Mouse (Mus musculus): ENCODE measurements at regions not wholly inside any gene's neighbourhood (a gene's known extent, or its start where the extent isn't known, plus 50 kb on each side); places are given as distances from the start of the nearest gene placed in this dataset.

DNA sequence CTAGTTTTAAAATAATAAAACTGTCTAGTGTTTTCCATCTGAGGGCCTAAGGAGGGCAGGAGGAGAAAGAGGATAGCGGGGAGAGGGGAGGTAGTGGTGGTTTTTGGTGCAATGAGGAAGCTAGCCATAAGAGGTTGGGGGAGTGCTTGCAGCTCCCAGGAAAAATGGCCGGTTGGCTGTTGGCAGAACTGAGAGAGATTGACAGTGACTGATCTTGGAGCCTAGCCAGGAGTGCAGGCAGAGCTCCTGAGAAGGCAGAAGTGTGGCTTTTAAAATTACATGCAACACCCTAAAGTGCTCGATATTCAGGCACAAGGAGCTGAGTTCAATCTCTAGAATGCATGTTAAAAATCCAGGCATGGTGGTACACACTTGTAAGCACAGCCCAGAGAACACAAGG is 938.3 kb upstream of the 2610301B20Rik start:
- no peaks in the 10 kb centered on the region for H3K27me3 ChIP-seq (ENCODE audit: control insufficient read depth, insufficient read depth, low read length)
- no peaks in the 10 kb centered on the region for H3K9me3 ChIP-seq (replicated peaks; ENCODE audit: control insufficient read depth, low read length)
- no peak overlapping the region for H3K4me2 ChIP-seq (ENCODE audit: low read depth, low read length)
- no peak overlapping the region for H3K9ac ChIP-seq (ENCODE audit: low read length)
- H3K27ac ChIP-seq (ENCODE audit: low read length): no peak overlapping the region
- ATAC-seq (ENCODE audit: insufficient read depth, low FRiP score): no peak
- 40% methylated on average over 3 of the region's 3 CpGs for WGBS
- H3K4me1 ChIP-seq (ENCODE audit: control insufficient read depth, insufficient read depth, low read length): no peaks in the 10 kb centered on the region
- H3K4me3 ChIP-seq (replicated peaks; ENCODE audit: low read length): no peak overlapping the region
- no peaks in the 10 kb centered on the region for H3K36me3 ChIP-seq (ENCODE audit: control insufficient read depth, insufficient read depth, low read length)

DNA sequence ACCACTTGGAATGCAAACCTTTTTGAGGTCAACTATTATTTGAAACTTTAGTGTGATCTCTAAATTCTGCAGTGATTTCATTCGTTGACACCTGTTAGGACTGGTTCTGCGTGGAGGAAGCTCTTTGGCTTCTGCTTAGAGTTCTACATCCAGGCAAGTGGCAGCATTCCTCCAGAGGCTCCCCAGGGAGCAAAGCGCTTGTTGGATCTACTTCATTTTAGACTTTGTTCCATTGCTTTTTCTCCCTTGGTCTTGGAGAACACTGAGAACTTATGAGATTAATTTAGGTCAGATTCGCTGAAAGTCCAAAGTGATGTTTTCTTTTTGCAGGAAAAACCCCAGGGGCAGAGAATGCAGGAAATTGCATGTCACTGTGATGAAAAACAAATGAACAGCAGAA is 922.9 kb upstream of the 2610301B20Rik start:
- Histone ChIP-seq H3K4me3 (replicated peaks; ENCODE audit: low read length) (no peak overlapping the region), H3K27me3 (ENCODE audit: control insufficient read depth, insufficient read depth, low read length) (no peaks in the 10 kb centered on the region), H3K9me3 (replicated peaks; ENCODE audit: control insufficient read depth, low read length) (no peaks in the 10 kb centered on the region), H3K9ac (ENCODE audit: low read length) (no peak overlapping the region), H3K27ac (ENCODE audit: low read length) (no peak overlapping the region), H3K36me3 (ENCODE audit: control insufficient read depth, insufficient read depth, low read length) (no peaks in the 10 kb centered on the region), H3K4me1 (ENCODE audit: control insufficient read depth, insufficient read depth, low read length) (no peaks in the 10 kb centered on the region), H3K4me2 (ENCODE audit: low read depth, low read length) (no peak overlapping the region)
- no peak for ATAC-seq (ENCODE audit: insufficient read depth, low FRiP score)
- WGBS: 81% methylated on average over 4 of the region's 4 CpGs

DNA sequence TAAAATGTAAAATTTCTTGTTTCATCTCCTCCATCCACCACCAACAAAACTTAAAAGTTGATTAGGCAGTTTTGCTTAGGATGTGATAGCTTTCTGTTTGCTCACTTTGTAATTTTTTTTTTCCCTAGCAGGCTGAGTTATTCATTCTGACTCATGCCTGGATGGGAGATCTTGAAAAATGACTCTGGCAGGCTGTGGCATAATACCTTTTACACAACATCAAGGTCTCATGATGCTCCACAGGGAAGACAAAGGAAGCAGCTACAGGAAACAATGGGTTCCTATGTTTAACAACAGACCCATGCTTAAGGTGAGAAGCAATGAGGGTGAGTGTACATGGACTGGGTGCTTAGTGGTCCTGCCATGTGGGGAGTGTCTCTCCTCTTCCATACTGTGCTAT is 899.7 kb upstream of the 2610301B20Rik start:
- Histone ChIP-seq H3K36me3 (ENCODE audit: control insufficient read depth, insufficient read depth, low read length) (no peaks in the 10 kb centered on the region), H3K27me3 (ENCODE audit: control insufficient read depth, insufficient read depth, low read length) (no peaks in the 10 kb centered on the region), H3K4me1 (ENCODE audit: control insufficient read depth, insufficient read depth, low read length) (no peaks in the 10 kb centered on the region), H3K4me3 (replicated peaks; ENCODE audit: low read length) (no peak overlapping the region), H3K9me3 (replicated peaks; ENCODE audit: control insufficient read depth, low read length) (no peaks in the 10 kb centered on the region), H3K9ac (ENCODE audit: low read length) (no peak overlapping the region), H3K4me2 (ENCODE audit: low read depth, low read length) (no peak overlapping the region), H3K27ac (ENCODE audit: low read length) (no peak overlapping the region)
- ATAC-seq (ENCODE audit: insufficient read depth, low FRiP score): no peak

DNA sequence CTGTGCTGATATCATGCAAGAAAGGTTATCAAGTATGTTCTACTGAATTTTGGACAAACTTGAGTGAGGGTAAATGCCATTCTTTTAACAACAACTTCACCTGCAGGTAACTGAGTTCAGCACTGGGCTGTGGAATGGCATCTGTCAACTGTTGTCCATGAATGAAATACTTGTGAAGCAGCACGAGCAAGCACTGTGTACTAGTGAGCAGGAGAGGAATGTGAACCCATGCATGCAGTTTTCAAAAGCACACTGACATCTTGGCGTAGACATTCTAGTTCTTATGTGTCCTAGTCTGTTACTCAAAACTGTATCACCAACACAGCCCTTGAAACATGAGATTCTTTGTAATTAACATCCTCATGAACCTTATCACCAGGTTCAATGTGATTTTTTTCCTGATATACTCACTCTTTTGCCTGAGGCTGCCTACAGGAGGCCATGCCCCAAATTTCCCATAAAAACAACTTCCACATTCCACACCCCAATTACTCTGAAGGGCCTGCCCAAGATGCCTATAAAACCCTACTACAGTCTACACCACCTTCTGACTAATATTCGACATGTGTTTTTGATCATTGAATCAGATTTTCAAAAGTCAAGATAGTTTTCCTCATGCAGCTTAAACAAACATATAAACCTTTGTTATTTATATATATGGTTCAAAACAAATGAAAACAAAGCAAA is 892.8 kb upstream of the 2610301B20Rik start:
- H3K36me3 ChIP-seq (ENCODE audit: control insufficient read depth, insufficient read depth, low read length): no peaks in the 10 kb centered on the region
- 91% methylated on average over 3 of the region's 3 CpGs for WGBS
- H3K27ac ChIP-seq (ENCODE audit: low read length): no peak overlapping the region
- no peaks in the 10 kb centered on the region for H3K9me3 ChIP-seq (replicated peaks; ENCODE audit: control insufficient read depth, low read length)
- H3K4me3 ChIP-seq (replicated peaks; ENCODE audit: low read length): no peak overlapping the region
- H3K4me2 ChIP-seq (ENCODE audit: low read depth, low read length): no peak overlapping the region
- no peak overlapping the region for H3K9ac ChIP-seq (ENCODE audit: low read length)
- no peaks in the 10 kb centered on the region for H3K27me3 ChIP-seq (ENCODE audit: control insufficient read depth, insufficient read depth, low read length)
- no peaks in the 10 kb centered on the region for H3K4me1 ChIP-seq (ENCODE audit: control insufficient read depth, insufficient read depth, low read length)
- ATAC-seq (ENCODE audit: insufficient read depth, low FRiP score): no peak

DNA sequence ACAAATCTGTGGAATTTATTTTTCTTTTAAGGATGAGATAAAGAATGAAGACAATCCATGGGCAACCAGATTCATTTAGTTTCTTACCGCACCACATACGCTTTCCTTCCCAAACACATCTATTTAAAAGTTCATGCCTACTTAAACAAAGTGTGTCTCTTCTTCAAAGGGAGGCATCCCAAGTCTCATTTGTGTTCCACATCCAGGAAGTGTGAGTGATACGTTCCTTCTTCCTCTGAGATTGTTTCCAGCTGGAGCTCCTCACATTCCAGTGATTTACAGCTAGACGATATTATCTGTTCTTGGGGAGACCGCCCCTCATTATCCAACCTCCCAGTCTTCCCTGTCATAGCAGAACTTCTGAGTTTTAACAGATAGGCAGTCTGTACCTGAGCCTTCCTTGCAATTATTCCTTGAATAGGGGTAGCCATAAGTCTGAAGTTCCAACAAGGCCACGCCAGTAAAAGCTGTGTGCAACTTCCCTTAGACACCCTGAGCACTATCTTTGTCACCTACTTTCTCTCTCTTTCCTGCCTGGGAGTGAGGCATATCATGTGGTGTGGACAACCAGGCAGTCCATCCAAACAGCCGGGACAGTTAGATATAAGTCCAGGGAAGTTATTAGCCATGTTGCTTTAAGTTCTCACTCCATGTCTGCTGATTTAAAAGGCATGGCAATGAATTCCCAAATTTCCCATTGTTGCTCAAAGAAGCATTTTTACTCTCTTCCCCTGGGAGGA is 891.3 kb upstream of the 2610301B20Rik start:
- H3K4me3 ChIP-seq (replicated peaks; ENCODE audit: low read length): no peak overlapping the region
- no peaks in the 10 kb centered on the region for H3K27me3 ChIP-seq (ENCODE audit: control insufficient read depth, insufficient read depth, low read length)
- H3K9me3 ChIP-seq (replicated peaks; ENCODE audit: control insufficient read depth, low read length): no peaks in the 10 kb centered on the region
- H3K9ac ChIP-seq (ENCODE audit: low read length): no peak overlapping the region
- 70% methylated on average over 7 of the region's 7 CpGs for WGBS
- H3K4me1 ChIP-seq (ENCODE audit: control insufficient read depth, insufficient read depth, low read length): no peaks in the 10 kb centered on the region
- no peak overlapping the region for H3K27ac ChIP-seq (ENCODE audit: low read length)
- ATAC-seq (ENCODE audit: insufficient read depth, low FRiP score): no peak
- no peak overlapping the region for H3K4me2 ChIP-seq (ENCODE audit: low read depth, low read length)
- H3K36me3 ChIP-seq (ENCODE audit: control insufficient read depth, insufficient read depth, low read length): no peaks in the 10 kb centered on the region

DNA sequence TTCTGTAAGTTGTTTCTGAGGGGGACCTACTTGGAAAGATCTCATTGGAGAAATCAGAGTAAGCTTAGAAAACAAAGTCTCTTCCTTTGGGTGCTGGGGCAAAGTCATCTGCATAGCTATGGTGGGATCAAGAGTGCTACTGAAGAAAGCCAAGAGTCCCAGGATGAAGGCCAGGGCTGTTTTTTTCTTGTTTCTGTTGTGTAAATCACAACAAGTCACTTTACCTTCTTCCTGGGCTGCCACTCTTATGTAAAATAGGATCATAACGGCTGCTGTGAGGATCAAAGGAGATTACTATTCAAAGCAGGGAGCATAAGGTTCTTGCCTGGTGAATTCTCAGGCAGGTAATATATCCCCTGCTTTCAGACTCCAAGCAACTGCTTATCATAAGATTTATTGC is 880.4 kb upstream of the 2610301B20Rik start:
- no peaks in the 10 kb centered on the region for H3K9me3 ChIP-seq (replicated peaks; ENCODE audit: control insufficient read depth, low read length)
- no peak for ATAC-seq (ENCODE audit: insufficient read depth, low FRiP score)
- H3K27ac ChIP-seq (ENCODE audit: low read length): no peak overlapping the region
- H3K4me2 ChIP-seq (ENCODE audit: low read depth, low read length): no peak overlapping the region
- WGBS: 38% methylated on average over 1 of the region's 1 CpGs
- H3K36me3 ChIP-seq (ENCODE audit: control insufficient read depth, insufficient read depth, low read length): no peaks in the 10 kb centered on the region
- H3K27me3 ChIP-seq (ENCODE audit: control insufficient read depth, insufficient read depth, low read length): no peaks in the 10 kb centered on the region
- no peaks in the 10 kb centered on the region for H3K4me1 ChIP-seq (ENCODE audit: control insufficient read depth, insufficient read depth, low read length)
- no peak overlapping the region for H3K9ac ChIP-seq (ENCODE audit: low read length)
- no peak overlapping the region for H3K4me3 ChIP-seq (replicated peaks; ENCODE audit: low read length)

DNA sequence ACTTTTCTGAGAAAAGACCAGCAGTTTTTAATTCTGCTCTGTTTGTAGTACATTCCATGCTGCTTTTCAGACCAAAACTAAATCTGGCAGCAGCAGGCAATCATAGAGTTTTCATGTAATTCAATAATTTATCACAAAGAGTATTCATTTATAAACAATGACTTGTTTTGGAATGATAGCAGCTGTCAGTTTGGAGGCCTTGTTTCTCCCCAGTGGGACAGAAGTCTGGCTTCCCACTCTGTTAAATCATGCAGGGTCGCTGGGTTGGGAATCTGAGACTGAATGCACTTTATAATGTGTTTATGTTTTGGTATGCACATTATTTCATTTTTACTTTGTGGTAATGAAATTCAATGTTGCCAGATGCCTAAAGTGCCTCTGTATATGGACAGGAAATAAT is 879.8 kb upstream of the 2610301B20Rik start:
- Histone ChIP-seq H3K9ac (ENCODE audit: low read length) (no peak overlapping the region), H3K36me3 (ENCODE audit: control insufficient read depth, insufficient read depth, low read length) (no peaks in the 10 kb centered on the region), H3K4me2 (ENCODE audit: low read depth, low read length) (no peak overlapping the region), H3K9me3 (replicated peaks; ENCODE audit: control insufficient read depth, low read length) (no peaks in the 10 kb centered on the region), H3K4me1 (ENCODE audit: control insufficient read depth, insufficient read depth, low read length) (no peaks in the 10 kb centered on the region), H3K4me3 (replicated peaks; ENCODE audit: low read length) (no peak overlapping the region), H3K27me3 (ENCODE audit: control insufficient read depth, insufficient read depth, low read length) (no peaks in the 10 kb centered on the region), H3K27ac (ENCODE audit: low read length) (no peak overlapping the region)
- no peak for ATAC-seq (ENCODE audit: insufficient read depth, low FRiP score)
- 33% methylated on average over 1 of the region's 1 CpGs for whole genome bisulfite sequencing

DNA sequence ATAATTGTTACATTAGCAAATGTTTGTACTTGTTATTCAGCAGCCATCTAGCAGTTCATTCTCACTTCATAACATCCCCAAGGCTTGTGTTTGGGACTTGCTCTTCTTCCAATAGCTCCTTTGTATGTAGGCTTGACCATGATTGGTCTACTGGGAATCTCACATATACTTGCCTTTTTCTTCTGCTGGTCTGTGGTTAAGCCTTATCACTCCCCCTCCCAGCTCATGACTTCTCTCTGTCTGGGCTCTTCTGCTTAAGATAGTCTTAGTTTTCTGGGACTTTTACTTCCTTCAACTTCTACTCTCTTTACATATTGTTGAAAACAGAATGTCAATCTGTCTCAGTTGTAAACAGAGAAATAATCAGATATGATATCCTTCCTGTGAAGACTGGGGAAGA is 844.0 kb upstream of the 2610301B20Rik start:
- H3K9ac ChIP-seq (ENCODE audit: low read length): no peak overlapping the region
- ATAC-seq (ENCODE audit: insufficient read depth, low FRiP score): no peak
- no peak overlapping the region for H3K4me3 ChIP-seq (replicated peaks; ENCODE audit: low read length)
- no peaks in the 10 kb centered on the region for H3K9me3 ChIP-seq (replicated peaks; ENCODE audit: control insufficient read depth, low read length)
- no peaks in the 10 kb centered on the region for H3K36me3 ChIP-seq (ENCODE audit: control insufficient read depth, insufficient read depth, low read length)
- H3K4me1 ChIP-seq (ENCODE audit: control insufficient read depth, insufficient read depth, low read length): no peaks in the 10 kb centered on the region
- no peaks in the 10 kb centered on the region for H3K27me3 ChIP-seq (ENCODE audit: control insufficient read depth, insufficient read depth, low read length)
- H3K4me2 ChIP-seq (ENCODE audit: low read depth, low read length): no peak overlapping the region
- H3K27ac ChIP-seq (ENCODE audit: low read length): no peak overlapping the region

DNA sequence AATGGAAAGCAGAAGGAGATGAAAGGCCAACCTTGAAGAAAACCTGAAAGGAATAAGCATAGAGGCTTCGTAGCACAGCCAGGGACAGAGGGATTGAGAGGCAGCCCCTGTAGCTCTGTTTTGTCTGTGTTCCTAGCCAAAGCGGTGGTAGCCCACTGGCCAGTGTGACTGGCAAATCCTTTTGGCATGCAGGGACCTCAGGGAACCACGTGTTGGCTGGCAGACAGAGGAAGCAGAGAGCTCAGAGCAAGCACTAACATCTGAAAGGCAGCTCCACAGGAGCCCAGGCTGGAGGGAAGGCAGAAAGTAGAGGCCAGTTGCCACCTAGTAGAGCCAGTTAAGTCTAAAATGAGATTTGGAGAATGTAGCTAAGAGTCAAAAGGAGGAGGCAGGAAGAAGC is 842.5 kb upstream of the 2610301B20Rik start:
- Histone ChIP-seq H3K36me3 (ENCODE audit: control insufficient read depth, insufficient read depth, low read length) (no peaks in the 10 kb centered on the region), H3K27ac (ENCODE audit: low read length) (no peak overlapping the region), H3K4me2 (ENCODE audit: low read depth, low read length) (no peak overlapping the region), H3K4me3 (replicated peaks; ENCODE audit: low read length) (no peak overlapping the region), H3K27me3 (ENCODE audit: control insufficient read depth, insufficient read depth, low read length) (no peaks in the 10 kb centered on the region), H3K4me1 (ENCODE audit: control insufficient read depth, insufficient read depth, low read length) (no peaks in the 10 kb centered on the region), H3K9ac (ENCODE audit: low read length) (no peak overlapping the region), H3K9me3 (replicated peaks; ENCODE audit: control insufficient read depth, low read length) (no peaks in the 10 kb centered on the region)
- WGBS: 36% methylated on average over 3 of the region's 3 CpGs
- no peak for ATAC-seq (ENCODE audit: insufficient read depth, low FRiP score)

All from stomach, embryonic 16.5 days (tissue).